Mouse (Mus musculus) heart, adult 2 months (tissue): ENCODE measurements around the gene Znrd1as. TPM values are rescaled to one million over a fixed set of nuclear protein-coding genes. Genes with fewer than 3 reads are reported as not detected.
A peak's percentile ranks its signal among the peaks of the same experiment; 100 is the strongest.

ENCODE experiments used
- DNase-seq, 2 experiments: peaks; one replicate each; pipeline ENCODE4 v3.0.0; 2021
- H3K27ac ChIP-seq: fragments of 200-600 bp; 2 replicates; pipeline ENCODE4 v1.8.1; 2022
- H3K27me3 ChIP-seq: fragments of 200-500 bp; 2 replicates; pipeline ENCODE4 v1.6.1; 2012; ENCODE audit warnings: mild to moderate bottlenecking, low read length, inconsistent platforms, mixed read lengths; ENCODE audit not compliant: control insufficient read depth, insufficient read depth
- H3K36me3 ChIP-seq: fragments of 200-500 bp; 2 replicates; pipeline ENCODE4 v1.6.1; 2012; ENCODE audit warnings: low read length, inconsistent platforms; ENCODE audit not compliant: control insufficient read depth, insufficient read depth
- H3K4me1 ChIP-seq: fragments of 200-500 bp; 2 replicates; pipeline ENCODE4 v1.6.1; 2011; ENCODE audit warnings: low read length; ENCODE audit not compliant: control insufficient read depth, insufficient read depth
- H3K4me3 ChIP-seq: fragments of 200-600 bp; 2 replicates; pipeline ENCODE4 v1.8.1; 2022
- H3K79me2 ChIP-seq: fragments of 200-500 bp; replicated peaks from 2 replicates; pipeline ENCODE4 v1.6.1; 2012; ENCODE audit warnings: mild to moderate bottlenecking, inconsistent platforms, low read length, moderate library complexity, mixed read lengths; ENCODE audit not compliant: control insufficient read depth, insufficient read depth
- H3K9ac ChIP-seq: fragments of 200-500 bp; 2 replicates; pipeline ENCODE4 v1.6.1; 2012; ENCODE audit warnings: low read depth, mild to moderate bottlenecking, control low read depth, inconsistent platforms, low read length, mixed read lengths
- CTCF ChIP-seq: fragments of 200-600 bp; IDR thresholded peaks from 2 replicates; pipeline ENCODE4 v1.8.1; 2022; ENCODE audit warnings: antibody characterized with exemption, mild to moderate bottlenecking, moderate library complexity
- EP300 ChIP-seq: fragments of 200-500 bp; IDR thresholded peaks from 2 replicates; pipeline ENCODE4 v1.6.1; 2011; ENCODE audit warnings: low read depth, low read length, control low read depth; ENCODE audit not compliant: insufficient read depth
- POLR2A ChIP-seq: fragments of 200-500 bp; IDR thresholded peaks from 2 replicates; pipeline ENCODE4 v1.6.1; 2011; ENCODE audit warnings: mild to moderate bottlenecking, low read depth, low read length, control low read depth; ENCODE audit not compliant: insufficient read depth
- WGBS: fragments of 180-500 bp; shearing (Covaris S2); methylation state at CpG from one replicate; pipeline ENCODE4 v1.1.7; 2018; 5-methylcytosine and 5-hydroxymethylcytosine counted together
- intact Hi-C: fragments of 180-260 bp; cut with DNase I; formaldehyde crosslinking; loops from one replicate; pipeline ENCODE4 v1.15.1; 2025
- polyA plus RNA-seq: library from polyadenylated mRNA; depleted of rRNA; stranded (reverse); fragments of >200 nt; gene quantifications from 2 replicates; pipeline ENCODE4 v1.2.3, GENCODE M21; 2012
- total RNA-seq, 2 experiments: library from RNA; stranded (reverse); gene quantifications; 2 replicates each; pipeline ENCODE4 v1.2.3; 2021

The Znrd1as gene
- total and polyA plus RNA-seq, 3 experiments, result 4.0 to 18.2 (median 14.1) TPM

- H3K9ac ChIP-seq, result no peak overlapping the region
- H3K27ac ChIP-seq, result no peak overlapping the region
- H3K36me3 ChIP-seq, result peaks cover 2% of the 10 kb centered on the region; the same call in 1 of the 2 replicates
- peaks cover 2% of the 10 kb centered on the region for H3K4me1 ChIP-seq
- TF ChIP-seq EP300 (no peak), CTCF (no peak), POLR2A (no peak)
- H3K27me3 ChIP-seq, result no peaks in the 10 kb centered on the region
- 86% methylated on average over 1 of the region's 1 CpGs for WGBS
- no peaks in the 10 kb centered on the region for H3K79me2 ChIP-seq
- H3K4me3 ChIP-seq, result no peak overlapping the region
- intact Hi-C loops, result no loop called here
- no peak for DNase-seq
Observed at GRCm38 (mm10) chr17:36953062-36953461, 5.3 kb upstream of the Znrd1as start.

- DNase-seq, result no peak
- WGBS, result 7% methylated on average over 12 of the region's 12 CpGs
Observed at GRCm38 (mm10) chr17:36958884-36959283, 492 bp downstream of the Znrd1as start.

DNA sequence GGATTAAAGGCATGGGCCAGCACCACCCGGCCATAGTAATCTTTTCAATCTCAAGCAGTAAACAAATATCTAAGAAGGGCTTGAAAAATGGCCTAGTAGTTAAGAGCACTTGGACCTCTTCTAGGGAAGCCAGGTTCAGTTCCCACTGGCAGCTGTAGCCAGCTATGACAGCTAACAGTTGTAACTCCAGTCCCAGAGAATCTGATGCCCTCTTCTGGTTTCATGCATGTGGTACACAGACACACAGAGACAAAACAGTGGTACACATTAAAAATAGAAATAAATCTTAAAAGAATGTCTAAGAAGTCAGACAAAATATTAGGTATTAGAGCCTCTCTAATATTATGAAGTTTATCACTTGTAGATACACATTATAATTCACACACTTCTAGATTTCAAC lies 2.7 kb downstream of the Znrd1as start:
- TF ChIP-seq EP300 (no peak), CTCF (peak; percentile 35)
- no peak for DNase-seq
- Histone ChIP-seq H3K36me3 (peaks cover 2% of the 10 kb centered on the region), H3K4me3 (no peak overlapping the region), H3K4me1 (peaks cover 3% of the 10 kb centered on the region), H3K79me2 (no peaks in the 10 kb centered on the region), H3K27me3 (no peaks in the 10 kb centered on the region), H3K9ac (no peak overlapping the region), H3K27ac (no peak overlapping the region)
- WGBS, result 69% methylated on average over 1 of the region's 1 CpGs
- intact Hi-C loops, result no loop called here

More at GRCm38 (mm10) chr17:36958884-36959283, 492 bp downstream of the Znrd1as start:
- H3K79me2 ChIP-seq, result no peaks in the 10 kb centered on the region
- H3K27ac ChIP-seq, result peak overlapping the region; percentile 83
- H3K36me3 ChIP-seq, result peaks cover 2% of the 10 kb centered on the region
- no peaks in the 10 kb centered on the region for H3K27me3 ChIP-seq
- TF ChIP-seq CTCF (no peak), EP300 (no peak)
- peaks cover 3% of the 10 kb centered on the region for H3K4me1 ChIP-seq
- H3K9ac ChIP-seq, result peak overlapping the region; percentile 87
- H3K4me3 ChIP-seq, result peak overlapping the region; percentile 73
- intact Hi-C loops, result loop anchor here (2.0 kb wide), 3 partner anchors 44 to 122 kb away; partner anchors contain the start of gene Trim26

DNA sequence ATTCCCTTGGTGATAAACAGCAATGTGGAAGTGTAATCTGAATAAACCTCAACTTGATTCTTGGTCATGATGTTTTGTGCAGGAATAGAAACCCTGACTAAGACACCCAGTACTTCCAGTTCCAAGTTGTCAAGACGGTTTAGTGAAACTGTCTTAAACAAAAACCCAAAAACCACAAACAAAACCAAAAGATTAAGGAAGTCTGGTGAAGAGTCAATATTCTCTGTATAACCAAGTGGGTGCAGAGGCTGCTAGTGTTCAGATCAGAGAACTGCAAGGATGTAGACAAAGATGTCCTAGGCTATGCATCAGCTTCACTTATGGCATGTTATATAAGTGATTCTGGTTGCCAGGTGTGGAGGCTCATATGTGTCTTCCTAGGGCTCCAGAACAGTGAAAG lies 8.5 kb downstream of the Znrd1as start:
- no peaks in the 10 kb centered on the region for H3K4me1 ChIP-seq
- H3K9ac ChIP-seq, result no peak overlapping the region
- intact Hi-C loops, result no loop called here
- WGBS, result 63% methylated on average over 1 of the region's 1 CpGs
- DNase-seq, result no peak
- H3K27ac ChIP-seq, result no peak overlapping the region
- no peaks in the 10 kb centered on the region for H3K79me2 ChIP-seq
- no peaks in the 10 kb centered on the region for H3K36me3 ChIP-seq
- H3K4me3 ChIP-seq, result no peak overlapping the region
- TF ChIP-seq EP300 (no peak), CTCF (no peak), POLR2A (no peak)
- no peaks in the 10 kb centered on the region for H3K27me3 ChIP-seq

GRCm38 (mm10) chr17:36970316-36970890 lies 12.0 kb downstream of the Znrd1as start:
- WGBS, result 79% methylated on average over 14 of the region's 14 CpGs
- no peak overlapping the region for H3K9ac ChIP-seq
- no peak for DNase-seq
- intact Hi-C loops, result no loop called here
- no peak for TF ChIP-seq CTCF
- TF ChIP-seq POLR2A, result no peak
- TF ChIP-seq EP300, result no peak
- no peak overlapping the region for H3K4me3 ChIP-seq
- H3K79me2 ChIP-seq, result no peaks in the 10 kb centered on the region
- no peaks in the 10 kb centered on the region; the same call in 1 of the 2 replicates for H3K4me1 ChIP-seq
- H3K27me3 ChIP-seq, result no peaks in the 10 kb centered on the region
- no peak overlapping the region for H3K27ac ChIP-seq
- no peaks in the 10 kb centered on the region for H3K36me3 ChIP-seq

GRCm38 (mm10) chr17:36971172-36971850 lies 12.9 kb downstream of the Znrd1as start:
- DNase-seq, result no peak
- Histone ChIP-seq H3K79me2 (no peaks in the 10 kb centered on the region), H3K27me3 (no peaks in the 10 kb centered on the region), H3K4me1 (no peaks in the 10 kb centered on the region; the same call in 1 of the 2 replicates), H3K36me3 (no peaks in the 10 kb centered on the region), H3K27ac (no peak overlapping the region), H3K4me3 (no peak overlapping the region), H3K9ac (no peak overlapping the region)
- WGBS, result 82% methylated on average over 6 of the region's 6 CpGs
- intact Hi-C loops, result no loop called here
- TF ChIP-seq EP300 (no peak), CTCF (no peak), POLR2A (no peak)
